Mouse (Mus musculus) spleen, adult 12 weeks (tissue): ENCODE results near the gene Mcam.

Experiments used
- DNase-seq: peaks from one replicate; pipeline ENCODE4 v3.0.0; 2022; ENCODE audit warnings: low spot score

Mcam gene

DNA sequence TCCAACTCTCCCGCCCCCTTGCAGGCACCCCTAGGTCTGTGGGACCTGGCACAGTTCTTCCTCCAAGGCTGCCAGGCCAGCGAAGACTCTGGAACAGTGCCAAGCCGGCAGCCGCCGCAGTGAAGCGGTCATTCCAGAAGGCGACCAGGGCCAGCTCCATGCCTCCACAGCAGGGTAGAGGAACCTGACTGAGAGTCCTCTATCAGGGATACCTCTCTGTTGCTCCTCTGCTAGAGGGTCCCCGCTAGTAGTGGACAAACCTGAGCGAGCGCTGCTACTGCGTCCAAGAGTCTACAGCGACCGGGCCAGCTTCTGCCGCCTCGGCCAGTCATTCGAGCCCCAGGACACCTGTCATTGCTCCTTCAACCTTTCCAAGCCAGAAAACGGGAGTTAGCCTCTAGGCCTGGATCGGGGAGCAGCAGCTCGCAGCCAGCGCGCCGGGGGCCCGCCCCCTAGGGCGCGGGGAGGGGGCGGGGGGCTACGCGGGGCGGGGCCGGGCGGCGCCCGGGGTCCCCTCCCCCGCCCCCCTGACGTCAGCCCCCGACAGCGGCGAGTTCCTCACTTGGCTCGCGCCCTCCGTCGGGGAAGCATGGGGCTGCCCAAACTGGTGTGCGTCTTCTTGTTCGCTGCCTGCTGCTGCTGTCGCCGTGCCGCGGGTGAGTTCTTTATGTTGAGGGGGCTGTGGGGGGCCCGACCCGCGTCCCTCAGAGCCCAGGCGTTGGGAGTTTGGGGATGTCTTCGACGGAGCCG lies at the start of gene Mcam:
Gene Mcam, plus strand, starts transcription at position 369 of the 750 bp plus-strand sequence.
- no peak for DNase-seq

DNA sequence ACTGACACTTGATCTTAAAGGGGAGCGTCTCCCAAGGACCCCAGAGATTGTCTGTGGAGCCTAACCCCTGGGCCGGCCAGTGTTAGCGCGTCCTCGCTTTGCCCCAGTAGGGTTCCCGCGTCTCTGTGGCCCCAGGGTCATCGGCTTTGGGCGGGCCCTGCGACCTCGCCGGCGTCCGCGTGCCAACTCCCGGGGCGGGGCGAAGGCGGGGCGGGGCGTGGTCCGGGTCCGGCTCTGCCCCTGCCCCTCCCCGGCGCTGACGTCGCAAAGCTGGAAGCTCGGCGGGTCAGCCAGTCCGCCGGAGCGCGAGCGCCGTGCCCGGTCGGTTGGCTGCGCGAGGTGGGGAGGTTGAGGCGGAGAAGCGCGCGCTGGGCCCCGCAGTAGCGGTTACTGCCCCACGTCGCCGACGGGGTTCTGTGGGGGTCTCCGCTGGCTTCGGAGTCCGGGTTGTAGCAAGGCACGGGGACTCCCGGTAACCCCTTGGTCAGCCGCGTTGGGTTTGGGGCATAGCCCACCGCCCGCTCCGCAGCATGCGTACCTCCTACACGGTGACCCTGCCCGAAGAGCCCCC lies 49.5 kb upstream of the Mcam start:
- DNase-seq = peak; percentile 71

DNA sequence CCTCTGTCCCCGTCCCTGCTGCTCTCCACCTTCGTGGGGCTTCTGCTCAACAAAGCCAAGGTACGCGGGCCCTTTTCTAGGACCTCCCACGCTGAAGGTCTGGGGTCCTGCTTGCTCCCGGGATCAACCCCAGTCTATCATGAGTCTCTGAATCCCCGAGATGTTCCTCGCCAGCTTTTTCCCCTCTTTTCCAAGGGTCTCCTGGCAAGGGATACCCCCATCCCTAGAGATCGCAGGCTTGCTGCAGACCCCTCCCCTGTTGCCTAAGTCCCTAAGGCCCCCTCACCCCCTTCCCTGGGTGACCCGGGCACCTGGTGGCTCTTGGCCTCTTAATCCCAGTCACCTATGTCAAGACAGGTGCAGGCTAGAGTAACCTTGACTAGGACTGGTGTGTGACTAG lies 49.0 kb upstream of the Mcam start:
- no peak for DNase-seq

DNA sequence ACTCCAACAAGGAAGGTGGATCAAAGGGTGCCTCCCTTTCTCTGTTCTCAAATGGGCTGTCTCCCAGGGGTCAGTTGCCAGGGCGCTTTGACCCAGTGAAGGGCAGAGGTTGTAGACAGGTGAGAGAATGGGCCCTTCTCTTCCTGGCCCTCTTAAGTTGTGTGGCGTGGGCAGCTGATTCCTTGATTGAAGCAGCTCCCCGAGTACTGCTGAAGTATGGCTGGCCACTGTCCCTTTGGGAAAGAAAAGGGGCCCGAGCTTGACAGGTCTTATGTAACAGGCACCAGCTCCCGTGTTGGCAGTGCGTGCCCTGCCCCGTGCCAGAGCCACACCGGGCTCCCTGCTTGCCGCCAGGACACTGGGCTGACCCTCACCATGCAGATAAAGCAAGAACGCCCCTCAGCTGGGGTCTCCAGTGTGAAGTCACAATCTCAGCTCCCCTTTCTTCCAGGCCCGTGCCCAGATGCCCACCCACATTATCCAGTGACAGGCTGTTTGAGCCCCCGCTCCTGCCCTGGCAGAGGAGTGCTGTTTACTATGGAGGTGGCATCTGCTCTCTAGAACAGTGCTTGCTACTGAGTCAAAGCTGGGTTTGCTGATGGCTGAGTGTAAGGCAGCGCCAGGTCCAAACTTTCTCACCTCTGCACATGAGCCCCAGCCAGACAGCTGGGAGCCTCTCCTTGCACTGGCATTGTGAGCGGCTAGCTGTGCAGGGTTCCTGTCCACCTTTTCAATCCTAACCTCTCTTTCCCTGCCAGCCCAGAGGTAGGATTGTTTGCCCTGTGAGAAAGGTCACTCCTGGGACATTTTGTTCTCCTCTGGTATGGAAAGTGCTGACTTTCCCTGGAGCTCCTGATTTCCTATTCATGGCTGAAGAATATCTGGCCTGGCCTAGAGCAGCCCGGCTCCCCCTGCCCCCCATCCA lies 48.3 kb upstream of the Mcam start:
- DNase-seq = no peak

DNA sequence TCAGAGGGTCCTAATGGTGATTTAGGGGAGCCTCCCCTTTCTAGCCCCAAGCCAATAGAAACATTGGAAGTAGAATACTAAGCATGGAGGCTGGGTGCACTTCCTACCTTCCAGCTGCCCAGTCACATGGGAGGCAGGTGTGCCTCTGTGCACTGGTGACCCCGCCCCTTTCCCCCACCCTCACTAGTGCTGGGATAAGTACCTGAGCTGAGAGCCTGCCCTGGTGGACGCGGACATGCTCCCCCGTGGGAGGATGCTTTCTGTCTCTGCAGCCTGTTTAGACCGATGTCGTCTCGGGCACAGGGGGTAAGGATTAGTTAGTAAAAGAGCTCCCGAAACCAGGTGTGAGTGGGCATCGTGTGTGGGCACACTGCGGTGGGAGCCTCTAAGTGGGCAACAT lies 47.3 kb upstream of the Mcam start:
- no peak for DNase-seq

DNA sequence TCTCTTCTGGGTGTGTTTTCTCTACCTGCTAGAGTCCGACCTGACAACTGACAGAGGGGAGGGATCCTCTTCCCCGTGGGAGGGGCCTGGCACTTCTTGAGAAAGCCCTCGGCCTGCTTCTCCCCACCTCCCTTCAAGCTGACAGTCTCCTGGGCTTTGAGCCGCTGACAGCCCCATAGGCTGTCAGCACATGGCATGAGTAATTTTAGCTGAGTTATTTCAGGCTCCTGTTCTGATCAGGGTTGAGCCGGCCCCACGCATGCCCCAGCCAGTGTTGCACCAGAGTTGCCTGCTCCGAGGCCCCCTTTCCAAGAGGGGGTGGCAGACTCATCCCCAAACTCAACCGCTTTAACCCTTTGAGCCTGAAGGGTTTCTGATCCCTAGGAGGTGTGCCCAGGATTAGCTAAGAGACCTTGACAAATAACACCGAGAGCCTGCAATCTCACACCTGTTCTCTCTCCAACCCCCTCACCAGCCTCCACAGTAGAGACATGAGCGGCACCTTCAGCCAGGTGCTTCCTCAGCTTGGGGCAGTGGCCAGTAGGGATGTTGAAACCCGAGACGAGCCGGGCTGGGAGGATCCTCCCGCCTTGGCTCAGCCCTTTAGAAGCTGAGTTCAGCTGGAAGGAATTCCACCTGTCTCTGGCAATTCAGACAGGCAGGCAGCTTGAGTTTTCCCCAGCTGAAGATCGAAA lies 46.4 kb upstream of the Mcam start:
- DNase-seq = no peak

DNA sequence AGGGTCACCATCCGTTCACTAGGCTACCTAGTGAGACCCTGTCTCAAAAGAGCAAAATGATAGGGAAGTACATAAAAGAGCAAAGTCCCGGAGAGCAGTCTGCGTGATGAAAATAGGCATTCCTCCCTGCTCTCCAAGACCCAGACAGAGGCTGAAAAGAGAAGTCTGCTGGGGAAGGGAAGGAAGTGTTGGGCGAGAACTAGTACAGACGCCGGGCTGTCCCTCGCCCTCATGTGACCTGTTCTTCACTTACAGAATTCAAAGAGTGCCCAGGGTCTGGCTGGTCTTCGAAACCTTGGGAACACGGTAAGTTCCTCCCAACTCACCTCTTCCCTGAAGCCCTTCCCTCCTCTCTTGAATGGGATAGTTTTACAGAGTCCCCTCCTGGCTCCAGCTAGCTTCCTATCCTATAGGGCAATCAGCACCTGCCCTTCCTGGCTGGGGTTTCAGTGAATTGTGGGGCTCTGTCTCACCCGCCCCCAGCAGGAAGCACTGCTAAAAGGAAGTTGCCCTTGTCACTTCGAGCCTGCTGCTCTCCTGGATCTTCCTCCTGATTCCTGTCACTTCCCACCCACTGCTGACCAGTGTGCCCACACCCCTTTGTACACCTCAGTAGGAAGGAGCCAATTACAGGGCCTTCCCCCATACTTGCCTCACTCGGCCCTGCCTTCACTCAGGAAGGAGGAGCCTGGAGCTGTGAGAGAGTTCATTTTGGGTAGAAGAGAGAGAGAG lies 45.2 kb upstream of the Mcam start:
- no peak for DNase-seq

DNA sequence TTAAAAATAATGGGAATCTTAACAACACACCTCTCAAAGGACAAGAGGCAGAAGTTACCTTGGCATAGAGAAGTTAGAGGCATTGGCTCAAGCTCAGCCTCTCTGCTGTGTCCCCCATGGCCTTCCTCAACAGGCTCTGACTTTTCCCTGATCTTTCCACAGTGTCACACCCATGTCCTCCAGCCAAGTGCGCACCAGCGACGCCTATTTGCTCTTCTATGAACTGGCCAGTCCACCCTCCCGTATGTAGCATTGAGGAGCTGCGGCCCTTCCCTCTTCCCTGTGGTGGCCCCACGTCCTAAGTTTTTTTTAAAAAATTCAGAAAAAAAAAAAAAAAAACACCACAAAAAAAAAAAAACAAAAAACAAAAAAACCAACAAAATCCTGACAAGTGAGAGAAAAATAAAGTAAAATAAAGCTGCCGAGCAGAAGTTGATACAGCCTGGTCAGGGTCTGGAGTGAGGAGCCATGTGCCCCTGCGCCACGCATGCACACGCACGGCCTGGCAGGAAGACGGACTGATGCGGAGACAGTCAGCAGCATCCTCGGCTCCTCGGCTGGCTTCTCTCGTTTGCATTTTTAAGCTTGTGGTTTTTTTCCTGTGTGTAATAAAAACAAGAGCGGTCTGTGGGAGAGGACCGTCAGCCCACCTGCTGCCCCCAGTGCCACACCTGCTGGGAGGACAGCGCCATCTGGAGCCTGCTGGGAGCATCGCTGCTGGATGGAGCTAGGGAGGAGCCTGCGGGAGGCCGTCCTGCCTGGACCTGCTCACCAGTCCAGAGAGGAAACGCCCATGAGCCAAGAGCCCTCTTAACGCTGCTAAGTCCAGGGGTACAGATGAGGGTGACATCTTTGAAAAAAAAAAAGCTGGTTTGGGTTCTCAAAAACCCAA lies 40.4 kb upstream of the Mcam start:
- DNase-seq = peak; percentile 31

DNA sequence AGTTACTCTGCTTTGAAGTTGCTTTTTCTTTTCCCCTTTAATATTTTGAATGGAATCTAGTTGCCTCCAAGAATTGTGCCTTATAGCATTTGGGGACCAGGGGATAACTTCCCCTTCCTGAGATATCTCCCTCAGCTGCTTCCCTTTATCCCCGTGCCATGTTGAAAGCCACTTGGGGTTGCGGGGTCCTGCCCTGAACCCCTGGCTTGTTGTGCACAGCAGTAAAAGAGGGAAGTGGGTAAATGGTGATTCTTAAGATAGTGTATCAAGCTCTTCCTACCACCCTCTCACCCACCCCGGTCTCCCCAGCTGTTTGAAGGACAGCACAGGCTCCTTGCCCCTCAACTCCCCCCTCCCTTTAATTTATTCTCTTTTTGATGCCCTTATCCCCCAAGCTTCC lies 39.5 kb upstream of the Mcam start:
- DNase-seq = no peak

DNA sequence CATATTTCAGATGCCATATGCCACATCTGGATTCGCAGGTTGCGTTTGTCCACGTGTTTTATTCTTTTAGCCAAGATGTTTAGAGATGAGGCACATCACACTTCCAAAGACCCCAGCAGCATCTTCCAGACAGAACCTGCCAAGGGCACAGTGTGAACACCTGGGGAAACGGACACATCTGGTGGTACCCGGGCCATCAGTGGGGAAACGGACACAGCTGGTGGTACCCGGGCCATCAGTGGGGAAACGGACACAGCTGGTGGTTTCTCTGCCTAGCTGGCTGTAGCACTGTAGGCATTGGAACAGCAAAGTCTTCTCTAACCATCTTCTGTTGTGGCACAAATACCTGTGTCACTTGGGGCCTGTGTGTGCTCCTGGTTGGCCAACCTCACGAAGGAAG lies 38.5 kb upstream of the Mcam start:
- DNase-seq = no peak

DNA sequence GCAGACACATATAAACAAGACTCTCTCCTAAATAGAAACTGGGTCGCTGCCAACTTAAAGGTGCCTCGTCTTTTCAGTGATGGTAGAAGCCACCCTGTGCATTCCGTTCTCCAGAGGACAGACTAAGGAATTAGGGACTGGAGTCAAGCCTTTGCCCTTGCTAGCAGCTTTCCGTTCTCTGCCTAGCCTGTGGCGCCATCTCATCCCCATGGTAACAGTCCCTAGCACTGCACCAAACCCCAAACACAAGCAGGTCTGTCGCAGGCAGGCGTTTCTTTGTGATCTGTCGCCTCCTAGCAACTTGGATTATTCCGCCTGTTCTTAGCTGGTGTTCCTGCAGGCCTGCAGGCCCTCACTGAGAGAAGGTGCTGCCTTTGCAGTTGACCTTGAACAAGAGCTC lies 37.7 kb upstream of the Mcam start:
- DNase-seq = no peak

DNA sequence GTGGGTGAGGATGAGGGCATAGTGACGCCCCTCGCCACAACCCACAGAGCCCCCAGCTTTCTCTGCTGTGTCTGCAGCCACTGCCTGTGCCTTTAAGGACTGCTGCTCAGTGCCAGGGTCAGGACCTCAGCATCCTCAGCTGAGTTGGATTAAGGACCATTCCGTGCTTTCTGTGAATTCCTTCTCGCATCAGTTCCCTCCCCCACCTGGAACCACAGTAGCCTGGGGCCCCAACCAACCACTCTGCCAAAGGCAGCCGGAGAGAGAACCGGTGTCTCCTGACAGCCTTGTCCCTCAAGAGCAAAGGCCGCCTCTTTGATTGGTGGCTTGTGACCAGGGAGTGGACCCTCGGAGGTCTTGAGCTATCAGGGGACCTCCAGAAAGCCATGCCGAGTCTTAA lies 32.8 kb upstream of the Mcam start, which contains the start of gene Mfrp:
Gene Mfrp, plus strand, starts transcription at position 240 of the 400 bp plus-strand sequence.
- DNase-seq = no peak

DNA sequence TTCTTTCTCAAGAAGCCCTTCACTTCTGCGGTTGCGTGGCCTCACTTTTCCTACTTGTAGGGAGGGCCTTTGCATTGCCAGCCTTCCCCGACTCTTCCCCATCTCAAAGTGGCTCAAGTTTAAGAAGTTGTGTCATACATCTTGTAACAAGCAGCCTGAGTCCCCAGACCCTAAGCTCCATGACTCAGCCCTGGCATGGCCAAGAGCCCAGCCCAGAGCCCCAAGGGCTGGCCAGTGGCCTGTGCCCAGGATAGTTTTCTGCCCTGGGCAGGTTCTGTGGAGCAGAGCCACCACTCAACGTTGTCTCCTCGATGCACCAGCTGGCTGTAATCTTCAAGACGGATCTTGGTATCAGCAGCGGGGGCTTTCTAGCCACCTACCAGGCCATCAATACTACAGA lies 29.4 kb upstream of the Mcam start:
- DNase-seq = no peak

DNA sequence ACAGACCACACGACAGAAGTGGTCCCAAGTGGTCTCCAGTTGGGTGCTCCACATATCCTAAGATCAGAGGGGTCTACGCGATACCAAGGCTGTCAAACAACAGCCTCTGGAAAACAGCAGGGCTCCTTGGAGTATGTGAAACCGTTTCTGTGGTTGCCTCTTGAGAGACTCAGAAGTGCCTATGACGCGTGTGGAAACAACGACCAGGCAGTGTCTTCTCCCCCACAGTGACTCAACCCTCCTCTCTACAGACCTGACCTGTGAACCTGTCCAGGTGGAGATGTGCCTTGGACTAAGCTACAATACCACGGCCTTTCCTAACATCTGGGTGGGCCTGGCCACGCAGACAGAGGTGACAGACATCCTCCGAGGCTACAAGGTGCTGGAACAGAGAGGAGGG lies 28.5 kb upstream of the Mcam start:
- DNase-seq = no peak

DNA sequence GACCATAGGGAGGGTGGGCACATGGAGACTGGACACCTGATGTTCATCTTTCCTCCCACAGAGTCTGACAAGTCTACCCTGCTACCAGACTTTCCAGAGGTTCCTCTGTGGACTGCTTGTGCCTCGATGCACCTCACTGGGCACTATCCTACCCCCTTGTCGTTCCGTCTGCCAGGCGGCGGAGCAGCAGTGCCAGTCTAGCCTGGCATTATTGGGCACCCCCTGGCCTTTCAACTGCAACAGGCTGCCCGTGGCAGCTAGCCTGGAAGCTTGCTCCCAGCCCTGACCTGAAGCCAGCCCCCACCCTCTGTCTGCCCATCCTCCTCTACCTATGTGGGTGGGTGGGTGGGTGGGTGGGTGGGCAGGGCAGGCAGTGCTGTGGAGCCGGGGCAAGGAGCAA lies 28.1 kb upstream of the Mcam start:
- no peak for DNase-seq

DNA sequence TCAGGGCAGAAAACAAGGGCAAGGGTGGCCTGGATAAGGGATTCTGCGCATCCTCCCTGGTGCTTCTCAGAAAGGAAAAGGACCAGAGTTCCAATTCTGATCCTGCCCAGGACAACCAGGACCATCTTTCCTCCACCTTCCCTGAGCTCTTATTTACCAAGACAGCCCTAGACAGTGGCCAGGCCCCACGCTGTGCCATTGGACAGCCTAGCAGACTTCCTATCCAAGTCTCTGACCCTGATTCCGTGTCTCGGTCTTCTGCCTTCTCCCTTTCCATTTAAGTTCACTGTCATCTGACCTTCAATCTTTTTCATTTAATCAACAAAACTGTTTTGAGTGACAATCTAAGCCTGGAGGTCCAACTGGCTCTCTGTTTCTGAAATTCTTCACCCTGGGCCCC lies 27.7 kb upstream of the Mcam start:
- DNase-seq = no peak

DNA sequence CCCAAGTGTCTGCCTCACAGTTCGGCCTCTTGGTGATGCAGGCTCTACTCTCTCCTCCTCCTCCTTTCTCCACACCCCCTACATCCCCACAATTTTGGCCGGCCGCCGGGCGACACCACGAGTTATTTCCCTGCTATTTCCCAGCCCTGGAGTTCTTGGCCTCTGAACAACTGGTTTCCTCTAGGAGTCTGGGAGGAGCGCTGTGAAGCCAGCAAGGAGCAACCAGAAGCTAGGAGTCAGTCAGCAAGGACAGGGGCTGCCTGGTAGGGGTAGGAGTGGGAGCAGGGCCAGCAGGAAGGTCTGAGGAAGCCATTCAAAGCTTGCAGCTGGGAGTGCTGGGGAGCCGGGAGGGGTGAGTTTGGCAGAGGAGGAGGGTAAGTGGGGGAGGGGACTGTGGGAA lies 27.2 kb upstream of the Mcam start, which contains the start of gene C1qtnf5:
Gene C1qtnf5, plus strand, starts transcription at position 136 of the 400 bp plus-strand sequence.
- DNase-seq = no peak

DNA sequence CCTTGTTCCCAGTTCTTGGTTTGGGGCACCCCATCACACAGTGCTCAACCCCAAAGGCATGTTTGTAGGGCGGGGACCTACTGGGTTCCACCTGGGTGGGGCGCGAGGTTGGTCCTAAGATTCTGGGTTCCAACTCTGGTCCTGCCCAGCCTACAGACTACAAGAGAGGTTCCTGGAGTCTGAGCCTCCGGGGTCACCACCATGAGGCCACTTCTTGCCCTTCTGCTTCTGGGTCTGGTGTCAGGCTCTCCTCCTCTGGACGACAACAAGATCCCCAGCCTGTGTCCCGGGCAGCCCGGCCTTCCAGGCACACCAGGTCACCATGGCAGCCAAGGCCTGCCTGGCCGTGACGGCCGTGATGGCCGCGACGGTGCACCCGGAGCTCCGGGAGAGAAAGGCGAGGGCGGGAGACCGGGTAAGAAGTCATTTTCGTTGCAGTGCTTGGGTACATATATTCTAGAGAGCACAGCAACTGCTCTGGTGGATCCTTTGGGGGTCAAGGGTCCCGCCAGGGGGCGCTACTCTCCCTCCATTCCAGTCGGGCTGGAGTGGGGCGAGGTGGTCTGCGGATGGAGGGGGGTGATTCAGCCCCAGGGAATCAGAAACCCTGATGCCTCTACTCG lies 26.6 kb upstream of the Mcam start:
- DNase-seq = no peak

DNA sequence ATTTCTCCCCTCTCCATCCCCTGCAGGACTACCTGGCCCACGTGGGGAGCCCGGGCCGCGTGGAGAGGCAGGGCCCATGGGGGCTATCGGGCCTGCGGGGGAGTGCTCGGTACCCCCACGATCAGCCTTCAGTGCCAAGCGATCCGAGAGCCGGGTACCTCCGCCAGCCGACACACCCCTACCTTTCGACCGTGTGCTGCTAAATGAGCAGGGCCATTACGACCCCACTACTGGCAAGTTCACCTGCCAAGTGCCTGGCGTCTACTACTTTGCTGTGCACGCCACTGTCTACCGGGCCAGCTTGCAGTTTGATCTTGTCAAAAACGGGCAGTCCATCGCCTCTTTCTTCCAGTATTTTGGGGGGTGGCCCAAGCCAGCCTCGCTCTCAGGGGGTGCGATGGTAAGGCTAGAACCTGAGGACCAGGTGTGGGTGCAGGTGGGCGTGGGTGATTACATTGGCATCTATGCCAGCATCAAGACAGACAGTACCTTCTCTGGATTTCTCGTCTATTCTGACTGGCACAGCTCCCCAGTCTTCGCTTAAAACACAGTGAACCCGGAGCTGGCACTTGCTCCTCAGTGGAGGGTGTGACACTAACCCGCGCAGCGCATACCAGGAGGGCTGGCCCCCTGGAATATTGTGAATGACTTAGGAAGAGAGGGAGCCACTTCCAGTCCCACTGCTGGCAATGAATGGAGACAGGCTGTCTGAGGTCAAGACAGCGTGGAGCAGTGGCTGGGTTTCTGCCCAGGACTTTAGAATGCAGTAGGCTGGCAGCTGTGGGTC lies 25.8 kb upstream of the Mcam start:
- DNase-seq = no peak
